Mouse (Mus musculus) embryonic facial prominence, embryonic 13.5 days (tissue): Measurements from ENCODE around the gene Gm49345. TPM values are rescaled to one million over a fixed set of nuclear protein-coding genes. Genes with fewer than 3 reads are reported as not detected.

Source experiments
- ATAC-seq: fragments of 200-750 bp; cut with Nextera tagmentation; 2 replicates; pipeline ENCODE4 v1.8.0; 2017; ENCODE audit warnings: low read depth; ENCODE audit not compliant: insufficient number of reproducible peaks, insufficient read depth, low FRiP score, low TSS enrichment
- H3K27ac ChIP-seq: fragments of 300-500 bp; sonication (generic); 2 replicates; pipeline ENCODE4 v1.5.1; 2015; ENCODE audit warnings: moderate library complexity, mild to moderate bottlenecking, inconsistent platforms
- H3K27me3 ChIP-seq: fragments of 300-500 bp; sonication (generic); 2 replicates; pipeline ENCODE4 v1.6.1; 2015; ENCODE audit warnings: mild to moderate bottlenecking, inconsistent platforms
- H3K36me3 ChIP-seq: fragments of 300-500 bp; sonication (generic); 2 replicates; pipeline ENCODE4 v1.6.1; 2015; ENCODE audit warnings: mild to moderate bottlenecking, inconsistent platforms
- H3K4me1 ChIP-seq: fragments of 300-500 bp; sonication (generic); 2 replicates; pipeline ENCODE4 v1.6.1; 2015; ENCODE audit warnings: inconsistent platforms
- H3K4me2 ChIP-seq: fragments of 300-500 bp; sonication (generic); 2 replicates; pipeline ENCODE4 v1.6.1; 2015; ENCODE audit warnings: moderate library complexity, mild to moderate bottlenecking, inconsistent platforms
- H3K4me3 ChIP-seq: fragments of 300-500 bp; sonication (generic); 2 replicates; pipeline ENCODE4 v1.5.1; 2015; ENCODE audit warnings: mild to moderate bottlenecking, inconsistent platforms
- H3K9ac ChIP-seq: fragments of 300-500 bp; sonication (generic); 2 replicates; pipeline ENCODE4 v1.6.1; 2015; ENCODE audit warnings: mild to moderate bottlenecking, inconsistent platforms
- H3K9me3 ChIP-seq: fragments of 300-500 bp; sonication (generic); 2 replicates; pipeline ENCODE4 v1.6.1; 2016; ENCODE audit warnings: inconsistent platforms
- WGBS: fragments of 180-500 bp; shearing (Covaris S2); methylation state at CpG from one replicate; pipeline ENCODE4 v1.1.7; 2015; ENCODE audit warnings: mixed read lengths; 5-methylcytosine and 5-hydroxymethylcytosine counted together
- polyA plus RNA-seq: library from polyadenylated mRNA; unstranded; fragments of >200 nt; fragmentation: Nextera tagmentation; extraction: Ambion mirVana; gene quantifications from 2 replicates; pipeline ENCODE4 v1.2.1, GENCODE M21; 2015

The Gm49345 gene
- polyA plus RNA-seq, 1 experiment from 2014 or later, result not detected

- H3K4me3 ChIP-seq, result peak overlapping the region; percentile 93
- no peaks in the 10 kb centered on the region for H3K36me3 ChIP-seq
- under 1% methylated on average over 44 of the region's 44 CpGs for WGBS
- H3K9me3 ChIP-seq, result no peaks in the 10 kb centered on the region
- ATAC-seq, result peak; percentile 94
- H3K27ac ChIP-seq, result peak overlapping the region; percentile 93
- peak overlapping the region; percentile 60 for H3K4me2 ChIP-seq
- H3K9ac ChIP-seq, result peak overlapping the region; percentile 91
- H3K4me1 ChIP-seq, result peaks cover 11% of the 10 kb centered on the region
- no peaks in the 10 kb centered on the region for H3K27me3 ChIP-seq
These were observed 84.8 kb downstream of the Gm49345 start for GRCm38 (mm10) chr13:67552505-67553346.

- Histone ChIP-seq H3K9me3 (peaks cover 14% of the 10 kb centered on the region), H3K9ac (no peak overlapping the region), H3K4me2 (no peak overlapping the region), H3K27ac (no peak overlapping the region), H3K27me3 (no peaks in the 10 kb centered on the region), H3K36me3 (peaks cover 47% of the 10 kb centered on the region), H3K4me3 (no peak overlapping the region), H3K4me1 (no peaks in the 10 kb centered on the region)
- 84% methylated on average over 1 of the region's 1 CpGs for WGBS
- no peak for ATAC-seq
These were observed 91.6 kb downstream of the Gm49345 start for GRCm38 (mm10) chr13:67545941-67546340.

Other genes starting within 250 kb of the Gm49345 start
- gene Zfp429, start 237.9 kb downstream of the Gm49345 start, polyA plus RNA-seq, result 7.0 and 7.8 TPM in 2 replicates
- 1.2 and 1.6 TPM in 2 replicates for gene Zfp459, start 216.4 kb downstream of the Gm49345 start, polyA plus RNA-seq
- gene Zfp874a, start 186.1 kb downstream of the Gm49345 start, polyA plus RNA-seq, result 10.4 and 12.8 TPM in 2 replicates
- gene Zfp874b, start 153.5 kb downstream of the Gm49345 start, polyA plus RNA-seq, result 3.8 and 5.2 TPM in 2 replicates
- gene Zfp58, start 137.2 kb downstream of the Gm49345 start, polyA plus RNA-seq, result 19.5 and 21.9 TPM in 2 replicates
- not detected in 2 replicates for gene Gm26965, start 111.6 kb downstream of the Gm49345 start, polyA plus RNA-seq
- 23.9 and 25.1 TPM in 2 replicates for gene Zfp87, start 111.6 kb downstream of the Gm49345 start, polyA plus RNA-seq
- 13.7 and 16.7 TPM in 2 replicates for gene Zfp748, start 83.9 kb downstream of the Gm49345 start, polyA plus RNA-seq
- 4.7 and 5.4 TPM in 2 replicates for gene Zfp729b, start 28.1 kb downstream of the Gm49345 start, polyA plus RNA-seq
- gene Zfp729a, start within 50 bp of the Gm49345 start, polyA plus RNA-seq, result 3.0 and 3.5 TPM in 2 replicates
- 15.6 and 16.5 TPM in 2 replicates for gene Zfp738, start 49.3 kb upstream of the Gm49345 start, polyA plus RNA-seq
- gene Zfp65, start 91.4 kb upstream of the Gm49345 start, polyA plus RNA-seq, result 7.7 and 8.6 TPM in 2 replicates
- 6.0 and 6.4 TPM in 2 replicates for gene Zfp85, start 117.5 kb upstream of the Gm49345 start, polyA plus RNA-seq
- gene Zfp493, start 141.9 kb upstream of the Gm49345 start, polyA plus RNA-seq, result 2.4 and 2.9 TPM in 2 replicates
- 9.5 and 10.1 TPM in 2 replicates for gene Zfp273, start 176.0 kb upstream of the Gm49345 start, polyA plus RNA-seq
- gene Gm10037, start 193.3 kb upstream of the Gm49345 start, polyA plus RNA-seq, result 4.1 and 6.0 TPM in 2 replicates
- gene BC048507, start 225.6 kb upstream of the Gm49345 start, polyA plus RNA-seq, result not detected in 2 replicates